Mouse (Mus musculus) liver, embryonic 11.5 days (tissue): ENCODE measurements around the gene Stk38l. TPM values are rescaled to one million over a fixed set of nuclear protein-coding genes. Genes with fewer than 3 reads are reported as not detected.
"Not testable (repeated sequence)": the region's sequence is repeated elsewhere in the genome, so short reads cannot be mapped to it uniquely, and the experiment has no call there.

ENCODE experiments used
- ATAC-seq: fragments of 200-750 bp; cut with Nextera tagmentation; replicated peaks from 2 replicates; pipeline ENCODE4 v1.8.0; 2017; ENCODE audit warnings: moderate number of reproducible peaks, mild to moderate bottlenecking, moderate TSS enrichment, moderate library complexity; ENCODE audit not compliant: low FRiP score
- DNase-seq: peaks from one replicate; pipeline ENCODE4 v3.0.0-alpha.2; 2017; ENCODE audit warnings: low spot score
- H3K27ac ChIP-seq: fragments of 300-500 bp; sonication (generic); 2 replicates; pipeline ENCODE4 v1.5.1; 2014; ENCODE audit warnings: mild to moderate bottlenecking, low read depth, low read length, control low read depth
- H3K27me3 ChIP-seq: fragments of 300-500 bp; sonication (generic); replicated peaks from 2 replicates; pipeline ENCODE4 v1.6.1; 2014; ENCODE audit warnings: low read length, mixed read lengths; ENCODE audit not compliant: control insufficient read depth, insufficient read depth
- H3K36me3 ChIP-seq: fragments of 300-500 bp; sonication (generic); 2 replicates; pipeline ENCODE4 v1.6.1; 2014; ENCODE audit warnings: mild to moderate bottlenecking, low read length, moderate library complexity, mixed read lengths; ENCODE audit not compliant: control insufficient read depth, insufficient read depth
- H3K4me1 ChIP-seq: fragments of 300-500 bp; sonication (generic); replicated peaks from 2 replicates; pipeline ENCODE4 v1.6.1; 2014; ENCODE audit warnings: low read length, mixed read lengths; ENCODE audit not compliant: control insufficient read depth, insufficient read depth
- H3K4me2 ChIP-seq: fragments of 300-500 bp; sonication (generic); 2 replicates; pipeline ENCODE4 v1.6.1; 2014; ENCODE audit warnings: mild to moderate bottlenecking, control low read depth, moderate library complexity
- H3K4me3 ChIP-seq: fragments of 300-500 bp; sonication (generic); 2 replicates; pipeline ENCODE4 v1.5.1; 2014; ENCODE audit warnings: low read depth, low read length, control low read depth
- H3K9ac ChIP-seq: fragments of 300-500 bp; sonication (generic); 2 replicates; pipeline ENCODE4 v1.6.1; 2014; ENCODE audit warnings: low read depth, low read length, control low read depth
- H3K9me3 ChIP-seq: fragments of 300-500 bp; sonication (generic); 2 replicates; pipeline ENCODE4 v1.6.1; 2016; ENCODE audit warnings: low read length, inconsistent platforms, mixed read lengths; ENCODE audit not compliant: control insufficient read depth
- WGBS: fragments of 180-500 bp; shearing (Covaris S2); extraction: QIAGEN DNeasy Blood & Tissue Kit; methylation state at CpG from one replicate; pipeline ENCODE4 v1.1.7; 2014; 5-methylcytosine and 5-hydroxymethylcytosine counted together
- polyA plus RNA-seq: library from polyadenylated mRNA; unstranded; fragments of >200 nt; fragmentation: Nextera tagmentation; extraction: Ambion mirVana; gene quantifications from 2 replicates; pipeline ENCODE4 v1.2.1, GENCODE M21; 2014

Gene Stk38l
- polyA plus RNA-seq, 1 experiment from 2014 or later = 8.5 TPM

DNA sequence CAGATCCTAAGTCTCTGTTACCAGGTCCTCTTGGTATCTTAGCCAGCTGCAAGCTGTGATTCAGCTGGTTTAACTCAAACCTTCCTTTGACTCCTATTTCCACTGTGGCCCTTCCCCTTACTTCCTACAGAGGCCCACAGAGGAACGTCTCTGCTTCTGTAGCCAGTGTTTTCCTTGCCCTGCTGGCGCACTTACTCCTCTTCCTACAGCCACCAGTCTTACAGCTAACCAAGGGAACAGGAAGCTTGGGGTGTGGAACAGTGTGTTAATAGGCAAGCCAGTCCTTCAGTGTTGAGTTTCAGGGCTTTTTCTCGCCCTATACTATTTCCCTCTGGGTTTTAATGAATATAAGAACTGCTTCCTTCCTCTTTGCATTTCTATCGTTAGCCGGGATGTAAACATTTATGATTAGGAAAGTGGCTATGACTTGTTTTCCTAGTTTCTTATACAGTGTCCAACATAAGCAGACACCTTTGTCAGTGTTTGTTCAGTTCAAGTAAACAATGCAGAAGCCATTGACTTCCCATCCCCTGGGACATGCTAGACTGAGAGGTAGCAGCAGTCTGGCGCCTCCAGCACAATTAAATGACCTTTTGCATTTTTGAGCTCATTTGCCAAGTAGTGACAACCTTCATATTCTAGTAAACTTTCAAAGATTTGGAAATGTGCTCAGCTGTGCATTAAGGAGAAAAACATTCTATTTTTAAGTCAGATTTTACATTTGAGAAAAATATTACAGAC is 45.4 kb downstream of the Stk38l start:
- Histone ChIP-seq H3K4me3 (no peak overlapping the region), H3K27ac (no peak overlapping the region), H3K4me1 (no peaks in the 10 kb centered on the region), H3K27me3 (no peaks in the 10 kb centered on the region), H3K4me2 (no peak overlapping the region), H3K9me3 (no peaks in the 10 kb centered on the region), H3K9ac (no peak overlapping the region), H3K36me3 (peaks cover 5% of the 10 kb centered on the region; the same call in 1 of the 2 replicates)
- WGBS = 69% methylated on average over 6 of the region's 6 CpGs
- no peak for ATAC-seq
- DNase-seq = no peak

- ATAC-seq (no peak), DNase-seq (no peak)
- Histone ChIP-seq H3K27ac (no peak overlapping the region), H3K4me1 (no peaks in the 10 kb centered on the region), H3K4me3 (no peak overlapping the region), H3K36me3 (peaks cover 5% of the 10 kb centered on the region; the same call in 1 of the 2 replicates), H3K9ac (no peak overlapping the region), H3K27me3 (no peaks in the 10 kb centered on the region), H3K4me2 (no peak overlapping the region), H3K9me3 (no peaks in the 10 kb centered on the region)
- 83% methylated on average over 5 of the region's 5 CpGs for WGBS
Measured at GRCm38 (mm10) chr6:146770808-146771207, 46.0 kb downstream of the Stk38l start.

DNA sequence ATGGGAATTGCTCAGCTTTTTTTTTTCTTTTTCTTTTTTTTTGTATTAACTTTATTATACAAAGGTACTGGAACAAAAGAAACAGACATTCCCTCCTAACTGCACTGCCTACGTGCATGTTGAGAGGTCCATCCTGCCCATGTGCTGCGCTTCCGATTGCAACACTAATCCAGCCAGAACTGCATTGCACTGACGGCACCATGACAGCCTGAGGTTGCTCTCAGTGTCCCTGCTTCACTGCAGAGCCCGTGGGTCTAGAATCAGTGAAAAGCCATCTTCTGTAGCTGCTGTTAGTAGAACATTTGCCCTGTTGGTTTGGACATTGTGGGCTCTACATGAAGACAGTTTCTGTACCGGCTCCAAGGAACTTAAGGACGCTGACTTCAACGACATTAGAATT is 51.1 kb downstream of the Stk38l start:
- H3K4me1 ChIP-seq, H3K4me2 ChIP-seq, H3K9ac ChIP-seq, H3K9me3 ChIP-seq, H3K27ac ChIP-seq, H3K27me3 ChIP-seq, ATAC-seq, H3K4me3 ChIP-seq, H3K36me3 ChIP-seq, DNase-seq: not testable (repeated sequence)
- WGBS = 66% methylated on average over 8 of the region's 8 CpGs

DNA sequence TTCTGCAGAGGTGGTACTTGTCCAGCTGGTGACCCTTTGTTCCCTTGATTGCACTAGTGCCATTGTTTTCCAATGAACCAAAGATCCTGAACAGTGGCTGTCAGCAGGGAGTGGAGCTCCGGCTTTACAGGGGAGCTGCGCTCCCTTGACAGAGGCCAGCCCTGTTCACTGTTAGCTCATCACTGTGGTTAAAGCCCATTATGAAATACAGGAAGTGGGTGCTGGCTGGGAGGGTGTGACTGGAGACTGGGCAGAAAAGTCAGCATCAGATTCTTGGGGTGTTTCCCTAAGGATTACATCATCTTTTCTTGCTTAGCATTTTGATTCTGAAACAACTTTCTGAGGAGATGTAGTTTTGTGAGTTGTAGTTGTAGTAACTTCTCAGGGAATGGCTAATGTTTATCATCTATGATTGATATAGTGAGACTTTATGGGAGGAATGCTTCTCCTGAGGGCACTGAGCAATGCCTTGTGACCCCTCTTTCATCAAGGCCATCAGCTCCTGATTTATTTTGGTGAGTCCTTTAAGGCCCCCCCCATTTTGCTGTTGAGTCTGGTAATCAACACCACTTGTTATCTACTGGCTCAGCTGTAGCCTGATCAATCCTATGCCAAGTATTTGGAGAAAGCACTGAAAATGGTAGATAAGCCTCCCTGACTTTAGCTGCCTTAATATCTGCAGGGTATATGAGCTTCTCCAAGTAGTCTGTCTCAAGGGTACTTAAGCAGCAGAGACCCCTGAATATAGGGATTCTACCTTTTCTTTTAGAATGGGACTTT is 52.0 kb downstream of the Stk38l start:
- 0 out of 2 replicates have a peak, but pooled peaks cover 2% of the 10 kb centered on the region for H3K36me3 ChIP-seq
- H3K27me3 ChIP-seq = no peaks in the 10 kb centered on the region
- H3K9me3 ChIP-seq = no peaks in the 10 kb centered on the region
- no peak overlapping the region for H3K9ac ChIP-seq
- H3K4me3 ChIP-seq = no peak overlapping the region
- H3K4me1 ChIP-seq = peaks cover 7% of the 10 kb centered on the region
- no peak overlapping the region for H3K4me2 ChIP-seq
- no peak overlapping the region for H3K27ac ChIP-seq
- 26% methylated on average over 2 of the region's 2 CpGs for WGBS
- ATAC-seq (peak; percentile 75), DNase-seq (no peak)

DNA sequence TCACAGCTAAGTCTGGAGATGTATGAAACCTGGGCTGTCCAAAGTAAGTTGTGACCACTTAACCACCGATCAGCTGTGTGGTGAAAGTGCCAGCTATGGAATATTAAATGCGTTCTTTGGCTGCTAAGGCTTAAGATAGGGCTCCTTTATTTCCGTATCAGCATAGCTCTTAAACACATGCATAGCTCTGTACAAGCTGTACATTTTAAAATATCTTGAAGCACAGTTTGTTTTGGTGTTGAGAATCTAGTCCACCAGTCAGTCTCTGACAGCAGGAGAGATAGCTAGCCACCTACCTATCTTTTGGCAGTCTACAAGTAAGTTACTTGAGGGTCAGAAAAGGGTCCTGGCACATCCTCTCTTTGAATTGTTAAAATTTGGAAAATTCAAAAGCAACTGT is 53.3 kb downstream of the Stk38l start:
- H3K9me3 ChIP-seq = no peaks in the 10 kb centered on the region
- no peaks in the 10 kb centered on the region for H3K27me3 ChIP-seq
- no peak overlapping the region for H3K27ac ChIP-seq
- 87% methylated on average over 3 of the region's 3 CpGs for WGBS
- peaks cover 7% of the 10 kb centered on the region for H3K4me1 ChIP-seq
- no peak overlapping the region for H3K9ac ChIP-seq
- no peak for DNase-seq
- no peak overlapping the region for H3K4me2 ChIP-seq
- H3K36me3 ChIP-seq = 0 out of 2 replicates have a peak, but pooled peaks cover 2% of the 10 kb centered on the region
- H3K4me3 ChIP-seq = no peak overlapping the region
- no peak for ATAC-seq

GRCm38 (mm10) chr6:146781566-146781965 is 56.8 kb downstream of the Stk38l start:
- Histone ChIP-seq H3K9me3 (no peaks in the 10 kb centered on the region), H3K36me3 (no peaks in the 10 kb centered on the region), H3K4me1 (peaks cover 4% of the 10 kb centered on the region), H3K27me3 (no peaks in the 10 kb centered on the region), H3K4me3 (no peak overlapping the region), H3K4me2 (no peak overlapping the region), H3K9ac (no peak overlapping the region), H3K27ac (no peak overlapping the region)
- DNase-seq (no peak), ATAC-seq (no peak)
- WGBS = 80% methylated on average over 3 of the region's 3 CpGs

- Histone ChIP-seq H3K27ac (no peak overlapping the region), H3K4me1 (peaks cover 7% of the 10 kb centered on the region; the same call in 1 of the 2 replicates), H3K4me2 (no peak overlapping the region), H3K9ac (no peak overlapping the region), H3K27me3 (peaks cover 18% of the 10 kb centered on the region; the same call in 1 of the 2 replicates), H3K36me3 (no peaks in the 10 kb centered on the region), H3K4me3 (no peak overlapping the region), H3K9me3 (no peaks in the 10 kb centered on the region)
- 53% methylated on average over 3 of the region's 3 CpGs for WGBS
- no peak for DNase-seq
- ATAC-seq = no peak
Measured at GRCm38 (mm10) chr6:146793527-146793926, 68.7 kb downstream of the Stk38l start.

DNA sequence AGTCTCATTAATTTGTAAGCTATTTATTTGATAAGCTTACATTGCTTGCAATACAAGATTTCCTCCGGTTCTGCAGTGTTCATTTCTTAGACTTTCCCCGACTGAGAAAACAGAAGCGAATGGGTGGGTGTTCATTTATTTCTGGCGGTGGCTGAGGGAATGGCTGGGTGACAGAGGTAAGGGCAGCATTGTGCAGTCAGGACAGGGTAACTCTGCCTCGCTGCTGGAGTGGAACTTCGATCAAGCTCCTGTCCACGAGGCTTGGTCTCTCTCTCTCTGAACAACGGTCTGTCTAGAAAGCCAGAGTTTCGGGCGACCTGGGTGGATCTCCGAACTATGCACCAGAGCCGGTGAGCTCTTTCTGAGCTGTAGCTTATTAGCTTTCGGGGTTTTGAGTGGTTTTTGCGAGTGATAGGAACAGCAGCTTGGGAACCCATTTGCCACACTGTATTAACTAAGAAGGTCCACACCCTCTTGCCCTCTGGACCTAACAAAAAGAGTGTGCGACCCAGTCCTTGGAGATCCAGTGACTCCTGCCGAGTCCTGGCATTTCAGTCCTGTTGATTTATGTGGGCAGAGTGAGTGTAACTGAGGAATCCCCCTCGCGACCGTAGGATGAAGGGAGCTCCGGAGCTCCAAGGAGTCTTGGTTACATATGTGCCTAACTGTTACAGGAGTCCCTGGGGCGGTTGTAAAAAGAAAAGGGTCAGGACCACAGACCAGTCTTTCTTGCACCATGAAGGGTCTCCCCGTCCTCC is 70.5 kb downstream of the Stk38l start:
- Histone ChIP-seq H3K9me3 (no peaks in the 10 kb centered on the region), H3K36me3 (no peaks in the 10 kb centered on the region), H3K4me3 (peak overlapping the region; percentile 55), H3K4me1 (peaks cover 7% of the 10 kb centered on the region; the same call in 1 of the 2 replicates), H3K9ac (peak overlapping the region; percentile 43; the same call in 1 of the 2 replicates), H3K4me2 (peak overlapping the region; percentile 89), H3K27ac (no peak overlapping the region), H3K27me3 (peaks cover 18% of the 10 kb centered on the region; the same call in 1 of the 2 replicates)
- WGBS = 16% methylated on average over 22 of the region's 22 CpGs
- DNase-seq (no peak), ATAC-seq (peak; percentile 8; the same call in 1 of the 2 replicates)
